Mouse (Mus musculus) lung, embryonic 16.5 days (tissue): ENCODE data around the gene Wee2. TPM values are rescaled to one million over a fixed set of nuclear protein-coding genes. Genes with fewer than 3 reads are reported as not detected.

Experiments
- ATAC-seq: fragments of 200-750 bp; cut with Nextera tagmentation; 2 replicates; pipeline ENCODE4 v1.8.0; 2017; ENCODE audit warnings: low read depth, mild to moderate bottlenecking, moderate library complexity
- H3K27ac ChIP-seq: fragments of 300-500 bp; sonication (generic); 2 replicates; pipeline ENCODE4 v1.5.1; 2014; ENCODE audit warnings: mild to moderate bottlenecking, control low read depth, low read length
- H3K27me3 ChIP-seq: fragments of 300-500 bp; sonication (generic); 2 replicates; pipeline ENCODE4 v1.6.1; 2014; ENCODE audit warnings: low read depth, low read length, mixed read lengths; ENCODE audit not compliant: control insufficient read depth, insufficient read depth
- H3K36me3 ChIP-seq: fragments of 300-500 bp; sonication (generic); 2 replicates; pipeline ENCODE4 v1.6.1; 2014; ENCODE audit warnings: low read length; ENCODE audit not compliant: control insufficient read depth, insufficient read depth
- H3K4me1 ChIP-seq: fragments of 300-500 bp; sonication (generic); replicated peaks from 2 replicates; pipeline ENCODE4 v1.6.1; 2014; ENCODE audit warnings: low read length, mixed read lengths; ENCODE audit not compliant: control insufficient read depth, insufficient read depth
- H3K4me2 ChIP-seq: fragments of 300-500 bp; sonication (generic); 2 replicates; pipeline ENCODE4 v1.6.1; 2014; ENCODE audit warnings: low read depth, low read length, control low read depth
- H3K4me3 ChIP-seq: fragments of 300-500 bp; sonication (generic); 2 replicates; pipeline ENCODE4 v1.5.1; 2014; ENCODE audit warnings: mild to moderate bottlenecking, low read length, control low read depth
- H3K9ac ChIP-seq: fragments of 300-500 bp; sonication (generic); 2 replicates; pipeline ENCODE4 v1.6.1; 2014; ENCODE audit warnings: low read length, control low read depth
- H3K9me3 ChIP-seq: fragments of 300-500 bp; sonication (generic); 2 replicates; pipeline ENCODE4 v1.6.1; 2016; ENCODE audit warnings: low read length; ENCODE audit not compliant: control insufficient read depth
- WGBS: fragments of 180-500 bp; shearing (Covaris S2); extraction: QIAGEN DNeasy Blood & Tissue Kit; methylation state at CpG from one replicate; pipeline ENCODE4 v1.1.7; 2014; 5-methylcytosine and 5-hydroxymethylcytosine counted together
- polyA plus RNA-seq: library from polyadenylated mRNA; unstranded; fragments of >200 nt; fragmentation: Nextera tagmentation; extraction: Ambion mirVana; gene quantifications from 2 replicates; pipeline ENCODE4 v1.2.1, GENCODE M21; 2015

Wee2 gene
- polyA plus RNA-seq, 1 experiment from 2014 or later = not detected

GRCm38 (mm10) chr6:40448626-40449025 is 9.7 kb downstream of the Wee2 start:
- ATAC-seq = no peak
- Histone ChIP-seq H3K4me1 (no peaks in the 10 kb centered on the region), H3K9me3 (no peaks in the 10 kb centered on the region), H3K27me3 (no peaks in the 10 kb centered on the region; the same call in 1 of the 2 replicates), H3K36me3 (no peaks in the 10 kb centered on the region), H3K4me3 (no peak overlapping the region), H3K4me2 (no peak overlapping the region), H3K27ac (no peak overlapping the region), H3K9ac (no peak overlapping the region)

- 22% methylated on average over 7 of the region's 7 CpGs for WGBS
- no peaks in the 10 kb centered on the region; the same call in 1 of the 2 replicates for H3K27me3 ChIP-seq
- no peak overlapping the region for H3K4me3 ChIP-seq
- no peak overlapping the region for H3K4me2 ChIP-seq
- no peaks in the 10 kb centered on the region for H3K36me3 ChIP-seq
- H3K9me3 ChIP-seq = no peaks in the 10 kb centered on the region
- no peak for ATAC-seq
- H3K4me1 ChIP-seq = no peaks in the 10 kb centered on the region
- no peak overlapping the region for H3K27ac ChIP-seq
- no peak overlapping the region for H3K9ac ChIP-seq
Observed at GRCm38 (mm10) chr6:40454436-40455041, 15.7 kb downstream of the Wee2 start.

- H3K27me3 ChIP-seq = no peaks in the 10 kb centered on the region; the same call in 1 of the 2 replicates
Observed at GRCm38 (mm10) chr6:40465710-40466109, 26.8 kb downstream of the Wee2 start.

GRCm38 (mm10) chr6:40470916-40471719 is 32.2 kb downstream of the Wee2 start, which contains the start of gene Ssbp1:
Ssbp1 (plus strand) TSS chr6:40471352.
- no peaks in the 10 kb centered on the region for H3K9me3 ChIP-seq
- H3K4me2 ChIP-seq = peak within 1 kb of the TSS; percentile 80
- H3K27ac ChIP-seq = peak within 1 kb of the TSS; percentile 96
- WGBS = 1% methylated on average over 54 of the region's 54 CpGs
- H3K4me1 ChIP-seq = peaks cover 4% of the 10 kb centered on the region
- peak within 1 kb of the TSS; percentile 96 for H3K9ac ChIP-seq
- peaks cover 21% of the 10 kb centered on the region for H3K36me3 ChIP-seq
- ATAC-seq = peak; percentile 98
- H3K27me3 ChIP-seq = no peaks in the 10 kb centered on the region; the same call in 1 of the 2 replicates
- peak within 1 kb of the TSS; percentile 86 for H3K4me3 ChIP-seq

More at GRCm38 (mm10) chr6:40465710-40466109, 26.8 kb downstream of the Wee2 start:
- WGBS = 49% methylated on average over 6 of the region's 6 CpGs
- H3K36me3 ChIP-seq = no peaks in the 10 kb centered on the region
- no peaks in the 10 kb centered on the region for H3K4me1 ChIP-seq
- H3K4me2 ChIP-seq = no peak overlapping the region
- ATAC-seq = no peak
- H3K9ac ChIP-seq = no peak overlapping the region
- H3K4me3 ChIP-seq = no peak overlapping the region
- H3K27ac ChIP-seq = no peak overlapping the region
- H3K9me3 ChIP-seq = no peaks in the 10 kb centered on the region

- WGBS = under 1% methylated on average over 7 of the region's 7 CpGs
Observed at GRCm38 (mm10) chr6:40471720-40472010, 32.8 kb downstream of the Wee2 start.

GRCm38 (mm10) chr6:40476132-40476531 is 37.2 kb downstream of the Wee2 start:
- Histone ChIP-seq H3K36me3 (peaks cover 39% of the 10 kb centered on the region), H3K27me3 (no peaks in the 10 kb centered on the region), H3K27ac (no peak overlapping the region), H3K4me3 (no peak overlapping the region), H3K4me2 (no peak overlapping the region), H3K4me1 (peaks cover 4% of the 10 kb centered on the region), H3K9ac (no peak overlapping the region), H3K9me3 (no peaks in the 10 kb centered on the region)
- WGBS = 88% methylated on average over 4 of the region's 4 CpGs
- ATAC-seq = no peak

More at GRCm38 (mm10) chr6:40471720-40472010, 32.8 kb downstream of the Wee2 start:
- peak overlapping the region; percentile 79 for H3K4me2 ChIP-seq
- H3K9me3 ChIP-seq = no peaks in the 10 kb centered on the region
- H3K9ac ChIP-seq = peak overlapping the region; percentile 96
- no peaks in the 10 kb centered on the region; the same call in 1 of the 2 replicates for H3K27me3 ChIP-seq
- H3K4me1 ChIP-seq = peaks cover 4% of the 10 kb centered on the region
- ATAC-seq = peak; percentile 19; the same call in 1 of the 2 replicates
- H3K27ac ChIP-seq = peak overlapping the region; percentile 96
- peak overlapping the region; percentile 86 for H3K4me3 ChIP-seq
- peaks cover 23% of the 10 kb centered on the region for H3K36me3 ChIP-seq

- ATAC-seq = no peak
- Histone ChIP-seq H3K9ac (no peak overlapping the region), H3K4me3 (no peak overlapping the region), H3K27me3 (no peaks in the 10 kb centered on the region), H3K36me3 (peaks cover 55% of the 10 kb centered on the region), H3K4me2 (no peak overlapping the region), H3K27ac (no peak overlapping the region), H3K9me3 (no peaks in the 10 kb centered on the region), H3K4me1 (no peaks in the 10 kb centered on the region)
- WGBS = 76% methylated on average over 1 of the region's 1 CpGs
Observed at GRCm38 (mm10) chr6:40479705-40480104, 40.8 kb downstream of the Wee2 start.

- Histone ChIP-seq H3K36me3 (peaks cover 39% of the 10 kb centered on the region), H3K4me3 (no peak overlapping the region), H3K9ac (no peak overlapping the region), H3K27ac (no peak overlapping the region), H3K4me1 (no peaks in the 10 kb centered on the region), H3K9me3 (no peaks in the 10 kb centered on the region), H3K4me2 (no peak overlapping the region), H3K27me3 (no peaks in the 10 kb centered on the region)
- no peak for ATAC-seq
- WGBS = 95% methylated on average over 5 of the region's 5 CpGs
Observed at GRCm38 (mm10) chr6:40482318-40482717, 43.4 kb downstream of the Wee2 start.

GRCm38 (mm10) chr6:40490933-40491332 is 52.0 kb downstream of the Wee2 start, which contains the start of gene Tas2r137:
Tas2r137 (plus strand) TSS chr6:40491233.
- Histone ChIP-seq H3K4me3 (no peak within 1 kb of the TSS), H3K9ac (no peak within 1 kb of the TSS), H3K36me3 (no peaks in the 10 kb centered on the region), H3K27ac (no peak within 1 kb of the TSS), H3K9me3 (no peaks in the 10 kb centered on the region), H3K27me3 (no peaks in the 10 kb centered on the region), H3K4me2 (no peak within 1 kb of the TSS), H3K4me1 (no peaks in the 10 kb centered on the region)
- no peak for ATAC-seq
